23 mouse cellular contexts compared by ENCODE assay signal in the genomic region with DNA sequence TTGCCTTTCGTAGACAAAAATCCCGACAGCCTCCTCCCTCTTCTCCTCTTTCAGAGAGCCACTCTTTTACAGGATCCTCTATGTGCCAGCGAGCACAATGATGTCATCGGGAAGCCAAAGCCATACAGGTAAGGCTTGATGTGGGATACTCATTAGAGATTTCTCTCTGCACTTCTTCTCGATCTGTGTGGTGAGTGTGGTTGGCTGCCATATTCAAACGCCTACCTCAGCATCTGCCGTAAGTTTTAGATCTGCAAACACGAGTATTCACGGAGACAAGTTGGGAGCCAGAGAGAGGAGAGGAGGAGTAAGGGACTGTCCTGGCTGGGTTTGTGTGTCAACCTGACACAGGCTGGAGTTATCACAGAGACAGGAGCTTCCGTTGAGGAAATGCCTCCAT. TPM values are rescaled to one million over a fixed set of nuclear protein-coding genes. Genes with fewer than 3 reads are reported as not detected.
"Had no signal": no experiment of that assay in that cellular context is flagged by ENCODE, and none has a peak within 500 bp of the region (broad histone marks: within the 10 kb centered on the region; RNA-seq: fewer than 3 reads in every experiment).

No protein-coding gene starts in this region.

- ATAC-seq: hindbrain, embryonic 16.5 days; hindbrain, postnatal 0 days; inflammation-experienced regulatory T-cells, adult 6 months; intestine, embryonic 15.5 days; intestine, embryonic 16.5 days; intestine, postnatal 0 days had no signal

- DNase-seq: heart, postnatal 10 days; heart, postnatal 14 days; heart, postnatal 36 days; heart, postnatal 4 days; kidney, adult 11 months; kidney, adult 18-20 months; kidney, adult 2 months; kidney, adult 8-10 months; kidney, adult 9 months; kidney, postnatal 10 days; kidney, postnatal 14 days; kidney, postnatal 25 days; kidney, postnatal 36 days; kidney, postnatal 4 days; layer of hippocampus, postnatal 36 days had no signal

RNA-seq across cellular contexts. Expression of a gene that starts 27.7 kb away (rescaled TPM):
- total RNA-seq: heart, postnatal 10 days; heart, postnatal 14 days; heart, postnatal 25 days; heart, postnatal 36 days; heart, postnatal 4 days; hematopoietic stem cell, adult 5-6 weeks had no signal
